Mouse (Mus musculus): Measurements from ENCODE around the gene Med24. TPM values are rescaled to one million over a fixed set of nuclear protein-coding genes. Genes with fewer than 3 reads are reported as not detected.
"Not testable (repeated sequence)": the region's sequence is repeated elsewhere in the genome, so short reads cannot be mapped to it uniquely, and the experiment has no call there.

The Med24 gene
- polyA plus RNA-seq, 1 experiment from 2014 or later: 90.3 TPM

GRCm38 (mm10) chr11:98723098-98723497 is 6.1 kb downstream of the Med24 start:
- no peaks in the 10 kb centered on the region for H3K27me3 ChIP-seq
- no peak overlapping the region for H3K4me2 ChIP-seq (replicated peaks)
- no peak for ATAC-seq
- peaks cover 7% of the 10 kb centered on the region for H3K4me1 ChIP-seq (replicated peaks)
- H3K9ac ChIP-seq (replicated peaks): no peak overlapping the region
- peaks cover 51% of the 10 kb centered on the region for H3K36me3 ChIP-seq
- WGBS: 85% methylated on average over 7 of the region's 7 CpGs
- H3K27ac ChIP-seq: no peak overlapping the region
- H3K4me3 ChIP-seq (replicated peaks): no peak overlapping the region
- H3K9me3 ChIP-seq: no peaks in the 10 kb centered on the region

DNA sequence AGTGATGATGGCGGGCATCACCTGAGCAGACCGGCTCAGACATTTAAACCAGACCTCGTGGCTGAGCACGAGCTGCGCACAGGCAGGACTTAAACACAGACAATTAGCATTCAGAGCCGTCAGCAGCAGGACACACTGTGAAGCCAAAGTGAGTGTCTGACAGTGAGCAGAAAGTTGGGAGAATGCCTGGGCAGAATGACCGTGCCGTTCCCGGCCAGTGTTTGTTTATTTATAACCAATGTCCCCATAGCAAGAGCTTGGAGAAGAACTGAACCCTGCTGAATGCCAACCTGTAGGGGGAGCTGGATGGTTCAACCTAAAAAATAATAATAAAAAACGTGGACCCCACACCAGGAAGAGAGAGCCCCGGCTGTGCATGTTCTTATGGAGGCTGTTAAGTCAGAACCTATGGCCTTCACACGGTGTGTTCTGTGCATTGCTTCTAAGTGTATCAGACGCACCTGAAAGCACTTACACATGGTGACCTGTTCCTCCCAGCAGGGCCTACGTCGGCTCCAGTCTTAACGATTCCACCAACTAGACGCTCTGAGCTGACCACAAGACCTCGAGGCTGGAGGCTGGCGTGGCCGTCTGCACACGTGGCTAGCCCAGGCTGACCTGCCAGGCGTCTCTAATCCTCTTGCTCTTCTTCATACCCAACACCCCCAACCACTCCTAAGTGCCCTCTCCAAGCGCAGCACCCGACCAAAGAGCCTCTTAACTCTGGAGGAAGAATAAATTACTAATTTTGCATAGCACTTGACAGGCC is 7.6 kb downstream of the Med24 start:
- H3K36me3 ChIP-seq: peaks cover 54% of the 10 kb centered on the region
- WGBS: 71% methylated on average over 24 of the region's 24 CpGs
- H3K4me3 ChIP-seq (replicated peaks): no peak overlapping the region
- ATAC-seq: peak; percentile 37; the same call in 1 of the 2 replicates
- H3K9ac ChIP-seq (replicated peaks): no peak overlapping the region
- peaks cover 8% of the 10 kb centered on the region for H3K4me1 ChIP-seq (replicated peaks)
- no peaks in the 10 kb centered on the region for H3K9me3 ChIP-seq
- H3K4me2 ChIP-seq (replicated peaks): no peak overlapping the region
- H3K27me3 ChIP-seq: no peaks in the 10 kb centered on the region
- H3K27ac ChIP-seq: no peak overlapping the region

GRCm38 (mm10) chr11:98720756-98721155 is 8.5 kb downstream of the Med24 start:
- WGBS: 76% methylated on average over 2 of the region's 2 CpGs

GRCm38 (mm10) chr11:98717904-98718303 is 11.3 kb downstream of the Med24 start:
- H3K4me1 ChIP-seq (replicated peaks): peaks cover 8% of the 10 kb centered on the region
- no peak overlapping the region for H3K4me2 ChIP-seq (replicated peaks)
- H3K27me3 ChIP-seq: no peaks in the 10 kb centered on the region
- H3K36me3 ChIP-seq: peaks cover 55% of the 10 kb centered on the region
- H3K9ac ChIP-seq (replicated peaks): no peak overlapping the region
- H3K27ac ChIP-seq: no peak overlapping the region
- 14% methylated on average over 13 of the region's 13 CpGs for WGBS
- ATAC-seq: 0 out of 2 replicates have a peak, but pooled peaks have one; percentile 24
- H3K9me3 ChIP-seq: no peaks in the 10 kb centered on the region
- H3K4me3 ChIP-seq (replicated peaks): no peak overlapping the region

More at GRCm38 (mm10) chr11:98720756-98721155, 8.5 kb downstream of the Med24 start:
- ATAC-seq: no peak
- H3K4me3 ChIP-seq (replicated peaks): no peak overlapping the region
- H3K27me3 ChIP-seq: no peaks in the 10 kb centered on the region
- peaks cover 8% of the 10 kb centered on the region for H3K4me1 ChIP-seq (replicated peaks)
- H3K36me3 ChIP-seq: peaks cover 54% of the 10 kb centered on the region
- H3K9ac ChIP-seq (replicated peaks): no peak overlapping the region
- H3K9me3 ChIP-seq: no peaks in the 10 kb centered on the region
- H3K27ac ChIP-seq: no peak overlapping the region
- no peak overlapping the region for H3K4me2 ChIP-seq (replicated peaks)

DNA sequence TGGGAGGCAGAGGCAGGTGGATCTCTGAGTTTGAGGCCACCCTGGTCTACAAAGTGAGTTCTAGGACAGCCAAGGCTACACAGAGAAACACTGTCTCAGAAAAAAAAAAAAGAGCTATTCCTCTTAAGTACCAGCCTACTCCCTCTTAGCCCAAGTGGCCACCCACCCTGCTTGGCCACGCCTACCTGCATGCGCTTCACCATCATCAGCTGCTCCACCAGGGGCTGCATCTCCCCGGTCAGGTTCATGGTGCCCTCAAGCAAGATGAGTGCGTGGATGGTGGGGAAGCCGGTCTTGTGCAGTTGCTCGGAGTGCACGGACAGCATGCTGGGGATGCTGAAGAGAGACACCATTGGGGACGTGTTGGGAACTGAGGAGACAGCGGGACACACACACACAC is 13.3 kb downstream of the Med24 start:
- no peaks in the 10 kb centered on the region for H3K9me3 ChIP-seq
- no peak for ATAC-seq
- H3K27ac ChIP-seq: no peak overlapping the region
- H3K4me2 ChIP-seq (replicated peaks): no peak overlapping the region
- H3K4me1 ChIP-seq (replicated peaks): peaks cover 8% of the 10 kb centered on the region
- H3K9ac ChIP-seq (replicated peaks): no peak overlapping the region
- no peaks in the 10 kb centered on the region for H3K27me3 ChIP-seq
- H3K36me3 ChIP-seq: peaks cover 72% of the 10 kb centered on the region
- H3K4me3 ChIP-seq (replicated peaks): no peak overlapping the region
- 94% methylated on average over 9 of the region's 9 CpGs for WGBS

DNA sequence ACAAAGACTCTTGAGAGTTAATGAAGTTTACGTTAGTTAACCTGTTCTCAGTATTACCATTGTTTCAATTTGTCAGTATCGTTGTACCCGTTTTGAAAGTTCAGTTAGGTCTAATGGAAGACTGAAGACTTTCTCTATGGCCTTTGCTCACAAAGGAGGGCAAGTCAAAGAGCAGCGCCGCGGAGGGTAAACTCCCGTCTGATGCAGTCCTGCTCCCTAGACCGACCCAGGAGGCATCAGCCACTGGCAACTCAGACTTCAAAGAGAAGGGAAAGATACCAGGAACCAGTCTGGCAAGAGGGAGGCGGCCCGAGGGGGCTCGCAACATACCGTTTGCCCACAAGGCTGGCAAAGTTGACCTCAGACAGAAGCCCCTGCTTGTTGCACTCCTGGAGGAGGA is 15.5 kb downstream of the Med24 start:
- Histone ChIP-seq H3K4me2 (replicated peaks) (no peak overlapping the region), H3K4me3 (replicated peaks) (no peak overlapping the region), H3K27ac (no peak overlapping the region), H3K27me3 (no peaks in the 10 kb centered on the region), H3K4me1 (replicated peaks) (peaks cover 8% of the 10 kb centered on the region), H3K9ac (replicated peaks) (no peak overlapping the region), H3K9me3 (no peaks in the 10 kb centered on the region), H3K36me3 (peaks cover 91% of the 10 kb centered on the region)
- 89% methylated on average over 12 of the region's 12 CpGs for WGBS
- ATAC-seq: no peak

DNA sequence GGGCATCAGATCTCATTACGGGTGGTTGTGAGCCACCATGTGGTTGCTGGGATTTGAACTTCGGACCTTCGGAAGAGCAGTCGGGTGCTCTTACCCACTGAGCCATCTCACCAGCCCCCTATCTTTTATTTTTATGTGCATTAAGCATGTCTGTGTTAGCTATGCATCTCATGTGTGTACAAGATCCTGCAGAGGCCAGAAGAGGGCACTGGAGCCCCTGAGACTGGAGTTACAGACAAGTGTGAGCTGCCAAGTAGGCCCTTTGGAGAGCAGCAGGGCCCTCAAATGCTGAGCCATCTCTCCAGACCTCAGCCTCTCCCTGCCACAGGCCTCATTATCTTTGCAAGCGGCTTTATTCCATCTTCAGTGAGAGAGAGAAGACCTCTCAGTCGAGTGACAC is 17.2 kb downstream of the Med24 start:
- H3K36me3 ChIP-seq: peaks cover 94% of the 10 kb centered on the region
- not testable (repeated sequence) for ATAC-seq; H3K27me3 ChIP-seq; H3K9ac ChIP-seq (replicated peaks); H3K4me2 ChIP-seq (replicated peaks); H3K9me3 ChIP-seq; H3K4me1 ChIP-seq (replicated peaks); H3K4me3 ChIP-seq (replicated peaks)
- 0 out of 2 replicates have a peak overlapping the region, but pooled peaks have one; percentile 21 for H3K27ac ChIP-seq
- WGBS: 86% methylated on average over 6 of the region's 6 CpGs

GRCm38 (mm10) chr11:98711046-98711434 is 18.2 kb downstream of the Med24 start:
- no peak overlapping the region for H3K4me2 ChIP-seq (replicated peaks)
- no peaks in the 10 kb centered on the region for H3K9me3 ChIP-seq
- H3K4me3 ChIP-seq (replicated peaks): no peak overlapping the region
- no peak overlapping the region for H3K27ac ChIP-seq
- H3K27me3 ChIP-seq: no peaks in the 10 kb centered on the region
- no peak for ATAC-seq
- no peaks in the 10 kb centered on the region for H3K4me1 ChIP-seq (replicated peaks)
- peaks cover 94% of the 10 kb centered on the region for H3K36me3 ChIP-seq
- no peak overlapping the region for H3K9ac ChIP-seq (replicated peaks)
- WGBS: 85% methylated on average over 4 of the region's 4 CpGs

DNA sequence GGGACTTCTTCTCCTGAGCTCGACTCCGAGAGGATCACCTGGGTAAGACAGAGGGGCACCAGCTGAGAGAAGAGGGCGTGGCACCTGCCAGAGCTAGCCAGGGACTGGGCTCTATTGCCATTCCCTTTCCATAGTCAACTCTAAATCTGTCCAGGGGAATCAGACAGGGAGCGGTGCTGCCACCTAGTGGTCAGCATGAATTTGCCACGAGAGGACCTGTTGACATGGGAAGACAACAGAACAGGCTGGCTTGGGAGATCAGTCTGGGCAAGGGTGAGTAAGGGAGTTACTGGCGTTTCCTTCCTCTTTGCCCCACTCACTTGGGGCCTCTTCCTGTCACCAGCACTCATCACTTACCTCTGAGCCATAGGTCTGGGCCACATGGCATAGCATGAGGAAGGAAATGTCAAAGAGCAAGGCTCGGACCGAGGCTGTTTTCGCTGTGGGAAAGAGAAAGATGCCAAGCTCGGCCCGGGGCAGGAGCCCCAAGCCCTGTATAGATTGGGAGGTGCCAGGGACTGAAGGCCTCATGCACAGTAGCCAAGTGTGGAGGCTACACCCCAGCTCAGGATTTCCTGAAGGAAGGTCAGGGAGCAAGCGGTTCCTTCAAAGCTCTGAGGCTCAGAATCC is 18.7 kb downstream of the Med24 start:
- no peak overlapping the region for H3K9ac ChIP-seq (replicated peaks)
- 58% methylated on average over 12 of the region's 12 CpGs for WGBS
- peak; percentile 69; the same call in 1 of the 2 replicates for ATAC-seq

DNA sequence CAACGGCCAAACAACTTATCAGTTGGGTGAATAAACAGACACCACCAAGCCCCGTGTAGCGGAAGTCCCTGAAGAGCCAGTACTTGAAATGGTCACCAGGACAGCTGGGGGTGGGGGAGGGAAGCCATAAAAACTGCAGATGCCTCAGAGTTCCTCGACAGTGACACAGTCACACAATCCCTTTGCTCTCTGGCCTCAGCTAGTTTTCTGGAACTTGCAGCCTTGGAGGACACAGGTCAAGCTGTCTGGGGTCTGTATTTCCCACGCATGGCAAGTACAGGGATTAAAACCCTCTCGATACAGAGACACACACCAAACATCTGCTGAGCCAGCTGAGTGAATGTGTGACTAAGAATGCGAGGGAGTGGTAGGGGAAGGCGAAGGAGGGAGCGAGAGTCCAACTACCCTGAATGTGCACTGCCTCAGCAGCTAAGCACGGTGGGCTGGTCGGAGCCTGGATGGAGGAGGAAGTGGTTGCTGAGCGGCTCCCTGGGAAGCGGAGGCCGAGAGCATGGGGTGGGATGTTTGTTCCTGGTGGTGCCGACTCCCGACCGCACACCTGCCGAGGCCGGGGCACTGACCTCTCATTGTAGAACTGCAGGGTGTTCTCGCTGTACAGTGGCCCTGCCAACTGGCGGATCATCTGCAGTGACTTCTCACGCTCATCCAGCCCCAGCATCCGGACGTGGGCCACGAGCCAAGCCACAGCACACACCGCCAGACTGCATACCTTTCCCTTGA is 20.1 kb downstream of the Med24 start:
- Histone ChIP-seq H3K9me3 (no peaks in the 10 kb centered on the region), H3K4me2 (replicated peaks) (no peak overlapping the region), H3K27ac (no peak overlapping the region), H3K4me3 (replicated peaks) (no peak overlapping the region), H3K4me1 (replicated peaks) (no peaks in the 10 kb centered on the region), H3K9ac (replicated peaks) (no peak overlapping the region), H3K27me3 (no peaks in the 10 kb centered on the region), H3K36me3 (peaks cover 94% of the 10 kb centered on the region)
- WGBS: 88% methylated on average over 26 of the region's 26 CpGs
- no peak for ATAC-seq

More for the DNA sequence above, 18.7 kb downstream of the Med24 start:
- H3K4me1 ChIP-seq (replicated peaks): no peaks in the 10 kb centered on the region
- H3K36me3 ChIP-seq: peaks cover 94% of the 10 kb centered on the region
- H3K9me3 ChIP-seq: no peaks in the 10 kb centered on the region
- no peaks in the 10 kb centered on the region for H3K27me3 ChIP-seq
- no peak overlapping the region for H3K4me2 ChIP-seq (replicated peaks)
- no peak overlapping the region for H3K4me3 ChIP-seq (replicated peaks)
- H3K27ac ChIP-seq: no peak overlapping the region

GRCm38 (mm10) chr11:98708282-98708956 is 20.8 kb downstream of the Med24 start:
- Histone ChIP-seq H3K27ac (no peak overlapping the region), H3K4me2 (replicated peaks) (no peak overlapping the region), H3K4me3 (replicated peaks) (no peak overlapping the region), H3K36me3 (peaks cover 94% of the 10 kb centered on the region), H3K9ac (replicated peaks) (no peak overlapping the region), H3K9me3 (no peaks in the 10 kb centered on the region), H3K4me1 (replicated peaks) (no peaks in the 10 kb centered on the region), H3K27me3 (no peaks in the 10 kb centered on the region)
- no peak for ATAC-seq
- 87% methylated on average over 19 of the region's 19 CpGs for WGBS

Measured in midbrain, embryonic 13.5 days (tissue).